Mouse (Mus musculus) forebrain, embryonic 12.5 days (tissue): Measurements from ENCODE around the gene Smpd2. TPM values are rescaled to one million over a fixed set of nuclear protein-coding genes. Genes with fewer than 3 reads are reported as not detected.

Experiments
- ATAC-seq: fragments of 200-750 bp; cut with Nextera tagmentation; 2 replicates; pipeline ENCODE4 v1.8.0; 2017; ENCODE audit warnings: moderate TSS enrichment; ENCODE audit not compliant: low FRiP score
- H3K27ac ChIP-seq: fragments of 300-500 bp; sonication (generic); 2 replicates; pipeline ENCODE4 v1.5.1; 2016; ENCODE audit warnings: mild to moderate bottlenecking
- H3K27me3 ChIP-seq: fragments of 300-500 bp; sonication (generic); 2 replicates; pipeline ENCODE4 v1.6.1; 2016; ENCODE audit warnings: mild to moderate bottlenecking
- H3K36me3 ChIP-seq: fragments of 300-500 bp; sonication (generic); replicated peaks from 2 replicates; pipeline ENCODE4 v1.6.1; 2016; ENCODE audit warnings: mild to moderate bottlenecking
- H3K4me1 ChIP-seq: fragments of 300-500 bp; sonication (generic); 2 replicates; pipeline ENCODE4 v1.6.1; 2016
- H3K4me2 ChIP-seq: fragments of 300-500 bp; sonication (generic); 2 replicates; pipeline ENCODE4 v1.6.1; 2016; ENCODE audit warnings: mild to moderate bottlenecking, moderate library complexity
- H3K4me3 ChIP-seq: fragments of 300-500 bp; sonication (generic); replicated peaks from 2 replicates; pipeline ENCODE4 v1.5.1; 2016; ENCODE audit warnings: mild to moderate bottlenecking
- H3K9ac ChIP-seq: fragments of 300-500 bp; sonication (generic); 2 replicates; pipeline ENCODE4 v1.6.1; 2016; ENCODE audit warnings: mild to moderate bottlenecking
- H3K9me3 ChIP-seq: fragments of 300-500 bp; sonication (generic); 2 replicates; pipeline ENCODE4 v1.6.1; 2016
- WGBS: fragments of 180-500 bp; shearing (Covaris S2); methylation state at CpG from one replicate; pipeline ENCODE4 v1.1.7; 2016; 5-methylcytosine and 5-hydroxymethylcytosine counted together
- polyA plus RNA-seq: library from polyadenylated mRNA; unstranded; fragments of >200 nt; fragmentation: Nextera tagmentation; extraction: Ambion mirVana; gene quantifications from 2 replicates; pipeline ENCODE4 v1.2.1, GENCODE M21; 2016

Gene Smpd2
- polyA plus RNA-seq, 1 experiment from 2014 or later: 52.2 TPM

GRCm38 (mm10) chr10:41482446-41482845 is 7.7 kb downstream of the Smpd2 start:
- whole genome bisulfite sequencing: 91% methylated on average over 7 of the region's 7 CpGs
- no peak overlapping the region for H3K4me2 ChIP-seq
- H3K36me3 ChIP-seq: peaks cover 80% of the 10 kb centered on the region
- H3K27ac ChIP-seq: no peak overlapping the region
- H3K4me1 ChIP-seq: peaks cover 22% of the 10 kb centered on the region
- H3K27me3 ChIP-seq: no peaks in the 10 kb centered on the region
- no peak overlapping the region for H3K4me3 ChIP-seq
- H3K9me3 ChIP-seq: no peaks in the 10 kb centered on the region
- no peak for ATAC-seq
- no peak overlapping the region for H3K9ac ChIP-seq

GRCm38 (mm10) chr10:41480938-41481880 is 9.0 kb downstream of the Smpd2 start:
- no peaks in the 10 kb centered on the region for H3K27me3 ChIP-seq
- peaks cover 21% of the 10 kb centered on the region for H3K4me1 ChIP-seq
- 79% methylated on average over 33 of the region's 33 CpGs for WGBS
- H3K4me2 ChIP-seq: no peak overlapping the region
- H3K9ac ChIP-seq: no peak overlapping the region
- H3K9me3 ChIP-seq: no peaks in the 10 kb centered on the region
- H3K27ac ChIP-seq: no peak overlapping the region
- ATAC-seq: no peak
- H3K4me3 ChIP-seq: no peak overlapping the region
- peaks cover 68% of the 10 kb centered on the region for H3K36me3 ChIP-seq

DNA sequence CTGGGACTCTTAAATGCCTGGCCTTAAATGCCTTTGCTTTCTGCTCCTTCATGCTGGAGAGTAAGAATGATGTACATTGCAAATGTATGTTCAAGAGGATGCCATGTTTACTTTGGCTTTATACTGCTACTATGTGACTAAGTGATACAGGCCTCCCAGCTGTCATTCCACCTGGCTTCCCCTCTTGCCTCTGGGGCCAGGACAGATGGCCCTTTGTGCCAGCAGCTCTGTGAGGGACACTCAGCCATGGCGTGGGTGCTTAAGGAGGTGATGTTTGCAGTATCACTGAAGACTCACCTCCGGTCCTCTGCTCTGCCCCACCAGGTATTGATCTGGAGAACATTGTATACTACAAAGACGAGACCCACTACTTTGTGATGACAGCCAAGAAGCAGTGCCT is 10.2 kb downstream of the Smpd2 start:
- ATAC-seq: no peak
- no peak overlapping the region for H3K4me3 ChIP-seq
- H3K36me3 ChIP-seq: peaks cover 56% of the 10 kb centered on the region
- WGBS: 87% methylated on average over 3 of the region's 3 CpGs
- H3K4me2 ChIP-seq: no peak overlapping the region
- no peaks in the 10 kb centered on the region for H3K9me3 ChIP-seq
- no peaks in the 10 kb centered on the region for H3K27me3 ChIP-seq
- no peak overlapping the region for H3K9ac ChIP-seq
- no peak overlapping the region for H3K27ac ChIP-seq
- H3K4me1 ChIP-seq: peaks cover 27% of the 10 kb centered on the region

GRCm38 (mm10) chr10:41477278-41478181 is 12.6 kb downstream of the Smpd2 start:
- 2% methylated on average over 20 of the region's 20 CpGs for WGBS

DNA sequence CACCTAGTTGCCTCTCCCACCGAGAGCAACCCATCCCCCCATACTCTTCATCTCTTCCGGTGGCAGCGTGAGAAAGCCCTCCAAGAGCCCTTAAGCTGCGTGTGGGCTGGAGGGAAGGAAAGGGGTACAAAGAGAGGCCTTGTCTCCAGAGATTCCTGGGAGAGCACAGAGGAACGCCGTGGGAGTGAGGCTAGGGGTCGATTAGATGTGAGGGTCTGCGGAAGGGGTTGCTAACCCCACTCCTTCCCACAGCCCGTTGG is 13.2 kb downstream of the Smpd2 start:
- Histone ChIP-seq H3K27me3 (no peaks in the 10 kb centered on the region), H3K36me3 (peaks cover 27% of the 10 kb centered on the region), H3K4me2 (peak overlapping the region; percentile 87), H3K27ac (peak overlapping the region; percentile 80), H3K9ac (peak overlapping the region; percentile 71), H3K4me1 (peaks cover 27% of the 10 kb centered on the region), H3K4me3 (peak overlapping the region; percentile 54), H3K9me3 (no peaks in the 10 kb centered on the region)
- WGBS: 0% methylated on average over 9 of the region's 9 CpGs
- ATAC-seq: peak; percentile 51

More at GRCm38 (mm10) chr10:41477278-41478181, 12.6 kb downstream of the Smpd2 start:
- H3K4me1 ChIP-seq: peaks cover 27% of the 10 kb centered on the region
- peak overlapping the region; percentile 71 for H3K9ac ChIP-seq
- peak overlapping the region; percentile 80 for H3K27ac ChIP-seq
- peak; percentile 83 for ATAC-seq
- peak overlapping the region; percentile 54 for H3K4me3 ChIP-seq
- H3K36me3 ChIP-seq: peaks cover 33% of the 10 kb centered on the region
- peak overlapping the region; percentile 87 for H3K4me2 ChIP-seq
- H3K27me3 ChIP-seq: no peaks in the 10 kb centered on the region
- no peaks in the 10 kb centered on the region for H3K9me3 ChIP-seq

DNA sequence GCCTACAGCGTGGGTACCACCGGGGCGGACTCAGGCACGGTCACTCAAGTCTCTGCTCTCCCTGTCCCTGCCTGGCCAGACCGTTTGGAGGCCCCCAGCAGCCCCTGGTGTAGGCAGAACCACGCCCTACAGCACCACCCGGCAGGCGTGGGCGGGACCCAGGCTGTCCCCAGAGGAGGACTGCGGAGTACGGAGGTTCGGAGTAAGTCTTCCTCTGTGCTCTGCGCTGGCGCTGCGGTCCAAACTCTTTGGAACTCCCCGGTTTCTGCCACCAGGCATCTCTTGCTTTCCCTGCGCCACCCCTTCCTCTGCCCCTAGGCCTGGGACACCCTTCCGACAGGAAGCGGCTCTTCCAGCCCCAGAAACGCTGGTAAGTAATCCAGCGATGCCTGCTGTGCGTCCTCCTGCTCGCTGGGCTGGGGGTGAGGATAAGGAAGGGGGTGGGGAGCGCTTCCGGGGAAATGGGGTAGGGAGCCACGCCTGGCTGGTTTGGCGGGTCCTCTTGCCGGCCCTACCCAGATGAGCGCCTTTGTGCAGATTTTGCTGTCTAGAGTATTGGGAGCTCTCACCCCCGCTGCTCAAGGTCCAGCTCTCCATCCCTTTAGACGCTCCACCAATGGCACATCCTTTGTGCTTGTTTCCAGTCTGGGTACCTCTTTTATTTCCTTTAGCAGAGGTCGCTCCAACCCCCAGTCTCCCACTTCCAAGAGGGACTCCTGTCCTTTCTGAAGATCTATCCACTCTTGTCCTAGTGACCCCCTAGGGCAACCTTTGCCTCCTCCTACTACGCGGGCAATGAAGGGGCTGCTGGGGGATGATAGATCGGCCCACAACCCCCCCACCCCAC is 13.8 kb downstream of the Smpd2 start, which contains the start of gene Mical1:
Gene Mical1 (plus strand): TSS at position 144 of the 847 bp plus-strand sequence.
- H3K27ac ChIP-seq: peak within 1 kb of the TSS; percentile 80
- peak within 1 kb of the TSS; percentile 87 for H3K4me2 ChIP-seq
- H3K27me3 ChIP-seq: no peaks in the 10 kb centered on the region
- ATAC-seq: peak; percentile 68
- H3K4me3 ChIP-seq: peak within 1 kb of the TSS; percentile 54
- H3K4me1 ChIP-seq: peaks cover 25% of the 10 kb centered on the region
- WGBS: 1% methylated on average over 35 of the region's 35 CpGs
- peaks cover 26% of the 10 kb centered on the region for H3K36me3 ChIP-seq
- H3K9ac ChIP-seq: peak within 1 kb of the TSS; percentile 71
- no peaks in the 10 kb centered on the region for H3K9me3 ChIP-seq

GRCm38 (mm10) chr10:41474981-41475391 is 15.2 kb downstream of the Smpd2 start:
- 94% methylated on average over 1 of the region's 1 CpGs for WGBS
- Histone ChIP-seq H3K36me3 (peaks cover 16% of the 10 kb centered on the region), H3K4me1 (peaks cover 25% of the 10 kb centered on the region), H3K27me3 (no peaks in the 10 kb centered on the region), H3K27ac (no peak overlapping the region), H3K9me3 (no peaks in the 10 kb centered on the region), H3K4me2 (no peak overlapping the region), H3K9ac (no peak overlapping the region), H3K4me3 (no peak overlapping the region)
- no peak for ATAC-seq

DNA sequence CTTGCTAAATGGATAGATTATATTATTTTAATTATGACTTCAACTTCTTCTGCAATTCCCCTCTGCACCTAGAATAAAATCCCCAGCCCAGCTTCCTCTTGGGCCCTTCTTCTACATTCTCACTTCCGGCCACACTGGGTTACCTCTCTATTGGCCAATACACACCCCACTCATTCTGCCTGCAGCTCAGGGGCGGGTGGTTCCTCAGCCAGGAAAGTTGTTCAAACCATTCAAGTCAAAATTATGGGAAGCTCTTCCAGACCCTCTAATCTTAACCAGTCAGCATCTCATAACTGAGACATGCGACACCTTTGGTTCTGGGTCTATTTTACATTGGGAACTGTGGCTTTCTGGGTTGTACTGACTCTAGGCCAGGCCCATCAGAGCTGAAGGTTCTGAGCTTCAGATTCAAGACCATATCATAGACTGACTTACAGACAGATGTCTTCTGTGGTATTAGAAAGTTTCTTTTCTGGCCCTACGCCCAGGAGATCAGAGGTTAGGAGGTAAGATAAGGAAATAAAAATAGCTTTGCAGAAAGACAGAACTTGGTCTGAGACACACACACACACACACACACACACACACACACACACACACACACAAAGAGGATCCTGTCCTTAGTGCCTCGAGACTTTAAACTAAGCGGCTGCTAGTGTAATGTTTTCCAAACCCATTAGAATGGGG is 16.2 kb downstream of the Smpd2 start:
- H3K27me3 ChIP-seq: no peaks in the 10 kb centered on the region
- H3K9me3 ChIP-seq: no peaks in the 10 kb centered on the region
- H3K4me1 ChIP-seq: peaks cover 25% of the 10 kb centered on the region
- H3K4me3 ChIP-seq: no peak overlapping the region
- H3K36me3 ChIP-seq: peaks cover 7% of the 10 kb centered on the region
- no peak overlapping the region for H3K9ac ChIP-seq
- ATAC-seq: no peak
- 90% methylated on average over 6 of the region's 6 CpGs for WGBS
- no peak overlapping the region for H3K4me2 ChIP-seq
- no peak overlapping the region for H3K27ac ChIP-seq

- Histone ChIP-seq H3K27me3 (no peaks in the 10 kb centered on the region), H3K36me3 (peaks cover 6% of the 10 kb centered on the region; the same call in 1 of the 2 replicates), H3K4me2 (no peak overlapping the region), H3K27ac (no peak overlapping the region), H3K4me1 (peaks cover 21% of the 10 kb centered on the region), H3K4me3 (no peak overlapping the region), H3K9me3 (no peaks in the 10 kb centered on the region), H3K9ac (no peak overlapping the region)
- WGBS: 80% methylated on average over 5 of the region's 5 CpGs
- ATAC-seq: no peak
Observed at GRCm38 (mm10) chr10:41472962-41473481, 17.1 kb downstream of the Smpd2 start.

DNA sequence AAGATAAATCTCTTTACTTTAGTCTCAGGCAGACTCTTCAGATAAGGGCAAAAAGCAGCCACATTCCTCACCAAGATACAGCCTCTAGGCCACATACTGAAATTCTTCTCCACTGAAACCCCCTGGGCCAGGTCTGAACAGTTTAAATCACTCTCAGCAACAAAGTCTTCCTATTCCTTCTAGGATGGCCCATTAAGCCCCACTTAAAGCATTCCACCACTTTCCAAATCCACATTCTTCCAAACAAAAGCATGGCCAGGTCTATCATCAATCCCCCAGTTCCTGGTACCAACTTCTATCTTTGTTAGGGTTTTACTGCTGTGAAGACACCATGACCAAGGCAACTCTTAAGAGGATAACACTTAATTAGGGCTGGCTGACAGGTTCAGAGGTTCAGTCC is 17.6 kb downstream of the Smpd2 start:
- H3K27ac ChIP-seq: no peak overlapping the region
- no peaks in the 10 kb centered on the region for H3K27me3 ChIP-seq
- no peak overlapping the region for H3K4me2 ChIP-seq
- H3K4me3 ChIP-seq: no peak overlapping the region
- no peak overlapping the region for H3K9ac ChIP-seq
- peaks cover 6% of the 10 kb centered on the region; the same call in 1 of the 2 replicates for H3K36me3 ChIP-seq
- ATAC-seq: no peak
- H3K4me1 ChIP-seq: peaks cover 16% of the 10 kb centered on the region
- H3K9me3 ChIP-seq: no peaks in the 10 kb centered on the region

- Histone ChIP-seq H3K4me3 (no peak overlapping the region), H3K27me3 (no peaks in the 10 kb centered on the region), H3K27ac (no peak overlapping the region), H3K36me3 (peaks cover 7% of the 10 kb centered on the region; the same call in 1 of the 2 replicates), H3K4me1 (peaks cover 5% of the 10 kb centered on the region), H3K9me3 (no peaks in the 10 kb centered on the region), H3K9ac (no peak overlapping the region), H3K4me2 (no peak overlapping the region)
- WGBS: 88% methylated on average over 3 of the region's 3 CpGs
- no peak for ATAC-seq
Observed at GRCm38 (mm10) chr10:41470693-41471092, 19.5 kb downstream of the Smpd2 start.
